Mouse (Mus musculus) heart, postnatal 0 days (tissue): ENCODE results near the gene Grid1.

ENCODE experiments used
- CTCF ChIP-seq: IDR thresholded peaks from 2 replicates; pipeline ENCODE4 v1.5.1; 2016; ENCODE audit warnings: antibody characterized with exemption, control low read depth, low read depth
- EP300 ChIP-seq: IDR thresholded peaks from 2 replicates; pipeline ENCODE4 v1.6.1; 2016; ENCODE audit warnings: antibody characterized with exemption, low read depth

DNA sequence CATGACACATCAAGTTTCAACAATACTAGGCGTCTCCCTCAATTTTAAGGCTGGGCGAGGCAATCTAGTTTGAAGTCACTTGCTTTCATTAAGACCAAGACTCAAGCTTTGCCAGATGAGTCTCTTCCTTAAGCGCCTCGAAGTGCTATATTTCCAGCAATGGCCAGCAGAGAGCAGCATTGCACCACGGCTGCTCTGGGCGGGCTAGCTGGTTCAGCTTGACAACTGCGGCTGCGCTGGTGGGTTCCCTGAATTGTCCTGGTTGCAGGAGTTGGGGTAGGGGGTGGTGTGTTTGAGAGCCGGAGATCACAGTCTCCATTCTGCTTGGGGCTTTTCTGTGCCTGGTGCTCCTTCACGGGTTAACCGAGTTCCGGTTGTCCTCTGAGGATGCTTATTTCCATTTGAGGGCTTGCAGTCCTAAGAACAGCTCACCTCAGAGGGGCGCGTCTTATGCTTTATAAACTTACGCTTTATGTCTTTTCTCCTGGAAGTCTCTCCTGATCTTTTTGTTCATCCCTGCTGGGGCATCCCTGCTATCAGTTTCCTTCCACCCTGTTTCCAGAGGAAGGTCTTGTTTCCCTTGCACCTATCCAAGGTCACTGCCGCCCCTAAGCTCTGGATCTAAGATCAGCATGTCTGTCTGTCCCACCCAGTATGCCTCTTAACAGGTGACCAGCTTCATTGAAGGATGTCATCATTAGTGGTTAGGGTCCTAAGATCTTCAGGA lies 9.0 kb upstream of the Grid1 start:
- TF ChIP-seq CTCF (peak; percentile 89), EP300 (no peak)
